Mouse (Mus musculus): ENCODE data around the gene Nup210. TPM values are rescaled to one million over a fixed set of nuclear protein-coding genes. Genes with fewer than 3 reads are reported as not detected.
"Not testable (repeated sequence)": the region's sequence is repeated elsewhere in the genome, so short reads cannot be mapped to it uniquely, and the experiment has no call there.

Nup210 gene
- polyA plus RNA-seq, 1 experiment from 2014 or later = 9.5 TPM

- ATAC-seq (ENCODE audit: insufficient number of reproducible peaks, insufficient read depth, low FRiP score, low TSS enrichment) = no peak
- H3K27me3 ChIP-seq = peaks cover 9% of the 10 kb centered on the region
- 90% methylated on average over 3 of the region's 3 CpGs for WGBS
Observed at GRCm38 (mm10) chr6:91111954-91112252, 4.7 kb downstream of the Nup210 start.

DNA sequence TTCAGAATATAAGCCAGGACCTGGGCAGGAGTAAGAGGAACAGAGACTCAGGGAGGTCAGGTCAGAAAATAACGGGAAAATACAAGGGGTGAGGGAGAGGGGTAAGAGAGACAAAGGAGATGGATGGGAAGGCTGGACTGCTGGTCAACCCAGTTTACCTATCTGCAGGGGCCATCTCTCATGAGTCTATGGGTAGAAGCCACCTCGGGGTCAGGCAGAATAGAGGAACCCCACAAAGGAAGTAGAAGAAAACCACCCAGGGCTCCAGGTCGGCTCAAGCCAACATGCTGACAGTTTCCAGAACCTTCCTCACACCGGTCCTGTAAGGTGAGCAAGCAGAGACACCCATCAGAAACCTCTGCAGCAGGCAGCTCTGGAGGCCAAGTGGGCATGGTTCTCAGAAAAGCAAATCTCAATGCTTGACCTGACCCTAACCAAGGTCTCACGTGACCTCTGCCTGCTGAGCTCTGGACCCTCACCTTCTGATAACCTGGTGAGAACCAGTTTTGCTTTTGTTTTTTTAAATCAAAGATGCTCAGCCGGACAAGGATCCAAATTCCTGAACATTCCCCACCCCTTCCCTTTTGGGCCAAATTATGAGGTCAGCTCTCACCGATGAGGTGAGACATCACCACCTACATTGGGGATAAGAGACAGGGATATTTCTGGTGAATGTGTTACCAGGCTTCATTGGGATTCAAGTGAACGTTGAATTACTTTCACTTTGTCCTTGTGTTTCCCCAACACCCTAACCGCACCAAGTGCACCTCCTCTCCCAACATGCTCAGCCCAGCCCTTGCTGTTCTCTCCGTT lies 5.3 kb downstream of the Nup210 start:
- Histone ChIP-seq H3K9ac (no peak overlapping the region), H3K4me2 (replicated peaks) (no peak overlapping the region), H3K27me3 (peaks cover 7% of the 10 kb centered on the region), H3K36me3 (no peaks in the 10 kb centered on the region), H3K4me1 (no peaks in the 10 kb centered on the region; the same call in 1 of the 2 replicates), H3K27ac (no peak overlapping the region), H3K9me3 (no peaks in the 10 kb centered on the region), H3K4me3 (no peak overlapping the region)
- 89% methylated on average over 10 of the region's 10 CpGs for WGBS
- no peak for ATAC-seq (ENCODE audit: insufficient number of reproducible peaks, insufficient read depth, low FRiP score, low TSS enrichment)

More at GRCm38 (mm10) chr6:91111954-91112252, 4.7 kb downstream of the Nup210 start:
- Histone ChIP-seq H3K4me3 (no peak overlapping the region), H3K9ac (no peak overlapping the region), H3K4me1 (no peaks in the 10 kb centered on the region; the same call in 1 of the 2 replicates), H3K27ac (no peak overlapping the region), H3K4me2 (replicated peaks) (no peak overlapping the region), H3K9me3 (no peaks in the 10 kb centered on the region), H3K36me3 (no peaks in the 10 kb centered on the region)

DNA sequence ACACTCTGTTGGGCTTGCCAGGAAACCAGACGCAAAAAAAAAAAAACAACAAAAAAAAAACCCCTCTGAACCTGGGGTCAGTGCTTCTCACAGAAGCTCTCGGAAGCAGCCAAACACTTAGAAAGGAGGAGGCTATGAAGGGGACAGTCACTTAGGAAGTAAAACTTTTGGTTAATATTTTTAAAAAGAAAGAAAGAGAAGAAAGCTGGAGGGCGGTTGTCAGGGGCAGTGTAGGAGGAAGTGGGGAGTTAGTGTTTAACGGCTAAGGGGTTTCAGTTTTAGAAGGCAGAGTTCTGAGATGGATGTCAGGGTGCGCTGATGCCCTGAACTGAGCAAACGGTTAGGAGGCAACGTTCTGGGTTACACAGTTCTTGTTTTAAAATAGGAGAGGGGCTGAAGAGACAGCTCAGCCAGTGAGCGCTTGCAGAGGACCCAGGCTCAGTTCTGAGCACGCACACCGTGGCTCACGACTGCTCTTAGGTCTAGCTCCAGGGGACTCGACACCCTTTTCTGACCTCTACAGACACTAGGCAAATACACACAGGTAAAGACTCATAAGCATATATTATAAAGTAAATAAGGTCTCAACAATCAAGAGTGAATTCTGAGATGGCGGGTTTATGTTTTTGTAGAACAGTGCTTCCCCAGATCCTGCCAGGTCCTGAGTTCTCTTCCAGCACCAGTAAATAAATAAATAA lies 6.2 kb downstream of the Nup210 start:
- no peaks in the 10 kb centered on the region for H3K27me3 ChIP-seq
- H3K9ac ChIP-seq = no peak overlapping the region
- no peaks in the 10 kb centered on the region; the same call in 1 of the 2 replicates for H3K4me1 ChIP-seq
- WGBS = 63% methylated on average over 13 of the region's 13 CpGs
- no peak overlapping the region for H3K4me3 ChIP-seq
- H3K27ac ChIP-seq = no peak overlapping the region
- H3K4me2 ChIP-seq (replicated peaks) = no peak overlapping the region
- no peak for ATAC-seq (ENCODE audit: insufficient number of reproducible peaks, insufficient read depth, low FRiP score, low TSS enrichment)
- no peaks in the 10 kb centered on the region for H3K9me3 ChIP-seq
- no peaks in the 10 kb centered on the region for H3K36me3 ChIP-seq

GRCm38 (mm10) chr6:91109489-91109888 lies 7.1 kb downstream of the Nup210 start:
- no peak for ATAC-seq (ENCODE audit: insufficient number of reproducible peaks, insufficient read depth, low FRiP score, low TSS enrichment)
- no peaks in the 10 kb centered on the region for H3K36me3 ChIP-seq
- no peak overlapping the region for H3K4me3 ChIP-seq
- no peak overlapping the region for H3K9ac ChIP-seq
- H3K9me3 ChIP-seq = no peaks in the 10 kb centered on the region
- H3K27ac ChIP-seq = no peak overlapping the region
- no peaks in the 10 kb centered on the region for H3K27me3 ChIP-seq
- no peak overlapping the region for H3K4me2 ChIP-seq (replicated peaks)
- peaks cover 8% of the 10 kb centered on the region; the same call in 1 of the 2 replicates for H3K4me1 ChIP-seq

DNA sequence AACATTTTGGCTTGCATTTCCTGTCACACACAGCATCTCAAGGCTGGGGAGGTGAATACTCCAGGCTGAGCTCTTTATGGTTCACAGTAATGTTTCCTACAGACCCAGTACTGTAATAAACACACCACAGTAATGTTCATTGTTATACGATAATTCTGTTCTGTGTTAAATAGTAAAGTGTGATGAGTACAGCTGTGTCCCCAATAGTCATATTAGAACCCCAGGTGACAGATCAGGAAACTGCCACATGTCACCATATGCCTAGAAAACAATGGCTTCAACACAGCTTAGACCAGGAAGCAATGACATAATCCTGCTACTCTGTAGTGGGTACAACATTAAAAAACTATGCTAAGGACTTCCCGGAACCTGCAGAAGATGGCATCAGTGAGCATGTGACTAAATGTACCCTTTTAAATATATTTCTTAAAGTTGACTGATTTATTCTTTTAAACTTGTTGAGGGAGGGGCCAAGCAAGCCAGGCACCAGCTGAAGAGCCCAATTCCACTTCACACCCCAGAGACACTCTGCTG lies 7.6 kb downstream of the Nup210 start:
- WGBS = 94% methylated on average over 2 of the region's 2 CpGs

DNA sequence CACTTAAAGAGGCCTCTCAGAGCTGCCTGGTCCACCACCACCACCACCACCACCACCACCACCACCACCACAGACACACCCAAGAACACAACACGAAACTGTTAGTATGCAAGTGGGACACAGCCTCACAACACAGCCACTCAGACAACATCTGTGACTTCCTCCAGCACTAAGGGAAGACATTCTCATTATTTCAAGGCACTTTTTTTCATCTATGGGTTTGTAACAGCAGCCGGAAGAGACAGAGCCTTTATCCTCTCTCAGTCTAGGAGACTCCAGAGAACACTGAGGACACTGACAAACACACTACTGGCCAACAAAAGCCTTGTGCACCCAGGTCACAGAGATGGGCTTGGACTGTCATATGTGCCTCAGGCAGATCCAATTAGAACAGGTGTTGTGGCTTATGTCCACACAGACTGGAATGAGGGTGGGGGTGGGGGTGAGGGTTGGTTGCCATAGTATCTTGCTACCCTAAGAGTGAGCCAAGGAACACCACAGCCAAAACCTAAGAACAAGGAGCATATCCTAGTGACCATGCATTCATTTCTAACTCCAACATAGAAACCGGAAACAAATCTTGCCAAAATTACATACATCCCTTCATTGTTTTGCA lies 8.2 kb downstream of the Nup210 start:
- Histone ChIP-seq H3K4me1 (peaks cover 13% of the 10 kb centered on the region; the same call in 1 of the 2 replicates), H3K4me3 (no peak overlapping the region), H3K36me3 (no peaks in the 10 kb centered on the region), H3K9me3 (no peaks in the 10 kb centered on the region), H3K9ac (no peak overlapping the region), H3K27ac (no peak overlapping the region), H3K4me2 (replicated peaks) (no peak overlapping the region), H3K27me3 (no peaks in the 10 kb centered on the region)
- WGBS = 74% methylated on average over 3 of the region's 3 CpGs
- no peak for ATAC-seq (ENCODE audit: insufficient number of reproducible peaks, insufficient read depth, low FRiP score, low TSS enrichment)

More for the DNA sequence above, 7.6 kb downstream of the Nup210 start:
- Histone ChIP-seq H3K36me3 (no peaks in the 10 kb centered on the region), H3K27ac (no peak overlapping the region), H3K4me3 (no peak overlapping the region), H3K4me1 (peaks cover 13% of the 10 kb centered on the region; the same call in 1 of the 2 replicates), H3K27me3 (no peaks in the 10 kb centered on the region), H3K9ac (no peak overlapping the region), H3K9me3 (no peaks in the 10 kb centered on the region), H3K4me2 (replicated peaks) (no peak overlapping the region)
- no peak for ATAC-seq (ENCODE audit: insufficient number of reproducible peaks, insufficient read depth, low FRiP score, low TSS enrichment)

- Histone ChIP-seq H3K4me1 (peaks cover 13% of the 10 kb centered on the region; the same call in 1 of the 2 replicates), H3K9ac (no peak overlapping the region), H3K27me3 (no peaks in the 10 kb centered on the region), H3K4me3 (no peak overlapping the region), H3K9me3 (no peaks in the 10 kb centered on the region), H3K27ac (no peak overlapping the region), H3K36me3 (no peaks in the 10 kb centered on the region), H3K4me2 (replicated peaks) (no peak overlapping the region)
- no peak for ATAC-seq (ENCODE audit: insufficient number of reproducible peaks, insufficient read depth, low FRiP score, low TSS enrichment)
- WGBS = 92% methylated on average over 2 of the region's 2 CpGs
Observed at GRCm38 (mm10) chr6:91105400-91106129, 11.1 kb downstream of the Nup210 start.

DNA sequence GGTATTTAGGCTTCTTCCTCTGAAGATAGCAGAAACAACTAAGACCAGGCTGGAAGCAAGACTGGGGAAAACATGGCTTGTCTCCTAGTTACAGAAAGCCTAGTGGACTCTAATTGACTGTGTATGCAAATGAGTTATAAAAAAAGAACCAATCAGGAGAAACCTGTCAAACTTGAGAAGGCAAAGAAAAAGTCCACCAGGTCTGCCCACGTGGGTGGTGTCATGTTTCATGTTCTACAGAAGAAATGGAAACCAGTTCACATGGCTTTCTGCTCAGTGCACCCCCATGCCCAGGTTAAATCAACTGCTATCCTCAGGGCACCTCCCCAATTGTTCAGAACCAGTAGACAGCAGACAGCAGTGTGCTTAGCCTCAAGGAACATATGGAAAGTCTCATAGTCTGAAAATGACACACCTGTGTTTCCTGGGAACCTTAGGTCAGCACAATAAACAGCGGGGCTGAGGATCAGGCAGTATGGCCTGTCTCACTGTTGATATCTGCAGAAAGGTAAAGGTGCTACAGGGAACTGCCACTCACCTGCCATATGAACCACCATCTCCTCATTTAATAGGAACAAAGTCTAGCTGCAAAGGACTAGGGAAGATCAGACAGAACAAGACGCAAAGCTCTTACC lies 11.7 kb downstream of the Nup210 start:
- Histone ChIP-seq H3K27me3 (no peaks in the 10 kb centered on the region), H3K4me3 (no peak overlapping the region), H3K36me3 (no peaks in the 10 kb centered on the region), H3K9me3 (no peaks in the 10 kb centered on the region), H3K27ac (0 out of 2 replicates have a peak overlapping the region, but pooled peaks have one; percentile 25), H3K4me1 (peaks cover 13% of the 10 kb centered on the region; the same call in 1 of the 2 replicates), H3K9ac (no peak overlapping the region), H3K4me2 (replicated peaks) (no peak overlapping the region)
- ATAC-seq (ENCODE audit: insufficient number of reproducible peaks, insufficient read depth, low FRiP score, low TSS enrichment) = no peak
- WGBS = 48% methylated on average over 3 of the region's 3 CpGs

DNA sequence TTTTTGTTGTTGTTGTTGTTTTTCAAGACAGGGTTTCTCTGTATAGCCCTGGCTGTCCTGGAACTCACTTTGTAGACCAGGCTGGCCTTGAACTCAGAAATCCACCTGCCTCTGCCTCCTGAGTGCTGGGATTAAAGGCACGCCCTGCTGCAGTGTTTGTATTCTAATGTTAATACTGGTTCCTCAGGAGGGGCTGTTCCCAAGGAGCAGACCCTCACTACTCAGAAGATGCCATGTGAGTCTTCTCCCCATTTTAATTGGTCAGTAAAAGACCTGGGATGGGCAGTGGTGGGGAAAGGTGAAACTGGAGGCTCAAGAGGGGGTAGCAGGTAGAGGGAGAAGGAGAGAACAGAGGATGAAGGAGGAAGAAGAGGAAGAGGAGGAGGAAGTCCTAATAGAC lies 13.2 kb downstream of the Nup210 start:
- ATAC-seq (ENCODE audit: insufficient number of reproducible peaks, insufficient read depth, low FRiP score, low TSS enrichment); H3K9ac ChIP-seq; H3K27ac ChIP-seq; H3K27me3 ChIP-seq; H3K4me3 ChIP-seq; H3K4me2 ChIP-seq (replicated peaks); H3K36me3 ChIP-seq; H3K9me3 ChIP-seq: not testable (repeated sequence)
- H3K4me1 ChIP-seq = peaks cover 13% of the 10 kb centered on the region; the same call in 1 of the 2 replicates
- WGBS = 75% methylated on average over 1 of the region's 1 CpGs

DNA sequence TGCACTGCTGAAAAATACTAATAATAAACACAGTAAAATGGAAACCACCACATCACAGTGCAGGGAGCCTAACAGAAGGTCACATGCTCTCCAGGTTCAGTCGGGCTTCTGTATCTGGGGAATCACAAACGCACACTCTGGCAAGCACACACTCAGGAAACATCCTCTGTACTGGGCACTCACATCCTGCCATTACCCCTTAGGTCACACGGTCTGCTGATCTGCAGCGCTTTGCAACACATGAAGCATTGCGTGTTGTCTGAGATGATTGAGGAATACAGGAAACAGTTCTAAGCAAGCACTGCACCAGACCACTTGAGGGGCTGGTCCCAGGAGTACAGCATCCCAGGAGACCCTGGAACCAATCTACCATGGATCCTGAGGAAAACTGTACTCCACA lies 16.0 kb downstream of the Nup210 start:
- Histone ChIP-seq H3K27me3 (no peaks in the 10 kb centered on the region), H3K4me2 (replicated peaks) (no peak overlapping the region), H3K9ac (no peak overlapping the region), H3K9me3 (no peaks in the 10 kb centered on the region), H3K36me3 (no peaks in the 10 kb centered on the region), H3K27ac (no peak overlapping the region), H3K4me1 (peaks cover 13% of the 10 kb centered on the region; the same call in 1 of the 2 replicates), H3K4me3 (no peak overlapping the region)
- WGBS = 84% methylated on average over 5 of the region's 5 CpGs
- no peak for ATAC-seq (ENCODE audit: insufficient number of reproducible peaks, insufficient read depth, low FRiP score, low TSS enrichment)

GRCm38 (mm10) chr6:91097879-91098278 lies 18.8 kb downstream of the Nup210 start:
- no peak for ATAC-seq (ENCODE audit: insufficient number of reproducible peaks, insufficient read depth, low FRiP score, low TSS enrichment)

More at GRCm38 (mm10) chr6:91097879-91098278, 18.8 kb downstream of the Nup210 start:
- Histone ChIP-seq H3K9ac (no peak overlapping the region), H3K27ac (no peak overlapping the region), H3K36me3 (no peaks in the 10 kb centered on the region), H3K27me3 (no peaks in the 10 kb centered on the region), H3K9me3 (no peaks in the 10 kb centered on the region), H3K4me3 (no peak overlapping the region), H3K4me1 (no peaks in the 10 kb centered on the region), H3K4me2 (replicated peaks) (no peak overlapping the region)
- 96% methylated on average over 3 of the region's 3 CpGs for WGBS

All from embryonic facial prominence, embryonic 12.5 days (tissue).